Mouse (Mus musculus) cortical plate, adult 2 months (tissue): ENCODE measurements around the gene Palm. TPM values are rescaled to one million over a fixed set of nuclear protein-coding genes. Genes with fewer than 3 reads are reported as not detected.

Experiments
- H3K27ac ChIP-seq: fragments of 200-500 bp; 2 replicates; pipeline ENCODE4 v1.5.1; 2012; ENCODE audit warnings: low read length, control low read depth, inconsistent platforms; ENCODE audit not compliant: insufficient read depth
- H3K4me1 ChIP-seq: fragments of 200-500 bp; 2 replicates; pipeline ENCODE4 v1.6.1; 2011; ENCODE audit warnings: low read length; ENCODE audit not compliant: control insufficient read depth, insufficient read depth
- H3K4me3 ChIP-seq: fragments of 200-500 bp; 2 replicates; pipeline ENCODE4 v1.5.1; 2011; ENCODE audit warnings: mild to moderate bottlenecking, low read length, control low read depth; ENCODE audit not compliant: insufficient read depth
- CTCF ChIP-seq: fragments of 200-500 bp; IDR thresholded peaks from 2 replicates; pipeline ENCODE4 v1.5.1; 2011; ENCODE audit warnings: mild to moderate bottlenecking, control low read depth, low read length; ENCODE audit not compliant: insufficient read depth; ENCODE audit errors: extremely low read depth
- POLR2A ChIP-seq: fragments of 200-500 bp; IDR thresholded peaks from 2 replicates; pipeline ENCODE4 v1.6.1; 2011; ENCODE audit warnings: mild to moderate bottlenecking, low read length, control low read depth; ENCODE audit not compliant: insufficient read depth; ENCODE audit errors: extremely low read depth
- polyA plus RNA-seq: library from polyadenylated mRNA; depleted of rRNA; stranded (reverse); fragments of >200 nt; gene quantifications from 2 replicates; pipeline ENCODE4 v1.2.3, GENCODE M21; 2012

Gene Palm
- polyA plus RNA-seq, 1 experiment, result 294 TPM

GRCm38 (mm10) chr10:79853392-79853791 is 60.0 kb downstream of the Palm start:
- TF ChIP-seq CTCF, result no peak
- no peak for TF ChIP-seq POLR2A
- Histone ChIP-seq H3K4me1 (peaks cover 23% of the 10 kb centered on the region), H3K4me3 (peak overlapping the region; percentile 37), H3K27ac (peak overlapping the region; percentile 81)

GRCm38 (mm10) chr10:79853860-79854795 is 60.8 kb downstream of the Palm start, which contains the start of gene Ptbp1:
TSS of gene Ptbp1 (plus strand) at chr10:79854427.
- peak within 1 kb of the TSS; percentile 86 for H3K4me3 ChIP-seq
- H3K27ac ChIP-seq, result peak within 1 kb of the TSS; percentile 92
- peaks cover 23% of the 10 kb centered on the region for H3K4me1 ChIP-seq
- TF ChIP-seq CTCF (no peak), POLR2A (peak; percentile 98)

GRCm38 (mm10) chr10:79854801-79855541 is 61.6 kb downstream of the Palm start:
- TF ChIP-seq POLR2A (no peak), CTCF (no peak)
- Histone ChIP-seq H3K4me1 (peaks cover 23% of the 10 kb centered on the region), H3K27ac (peak overlapping the region; percentile 92), H3K4me3 (peak overlapping the region; percentile 86)

- peaks cover 23% of the 10 kb centered on the region for H3K4me1 ChIP-seq
- no peak for TF ChIP-seq POLR2A
- TF ChIP-seq CTCF, result no peak
- peak overlapping the region; percentile 47 for H3K27ac ChIP-seq
- H3K4me3 ChIP-seq, result peak overlapping the region; percentile 86
Measured at GRCm38 (mm10) chr10:79855558-79856184, 62.3 kb downstream of the Palm start.

GRCm38 (mm10) chr10:79856280-79856679 is 62.9 kb downstream of the Palm start:
- Histone ChIP-seq H3K4me3 (peak overlapping the region; percentile 86), H3K27ac (no peak overlapping the region), H3K4me1 (peaks cover 23% of the 10 kb centered on the region)
- no peak for TF ChIP-seq CTCF
- no peak for TF ChIP-seq POLR2A

GRCm38 (mm10) chr10:79856704-79857451 is 63.5 kb downstream of the Palm start:
- TF ChIP-seq POLR2A, result no peak
- no peak for TF ChIP-seq CTCF
- H3K27ac ChIP-seq, result no peak overlapping the region
- H3K4me1 ChIP-seq, result peaks cover 21% of the 10 kb centered on the region
- H3K4me3 ChIP-seq, result peak overlapping the region; percentile 86

GRCm38 (mm10) chr10:79857452-79857811 is 64.1 kb downstream of the Palm start:
- Histone ChIP-seq H3K27ac (no peak overlapping the region), H3K4me1 (peaks cover 21% of the 10 kb centered on the region)

GRCm38 (mm10) chr10:79857894-79858293 is 64.5 kb downstream of the Palm start:
- TF ChIP-seq POLR2A, result no peak
- no peak for TF ChIP-seq CTCF
- peaks cover 17% of the 10 kb centered on the region for H3K4me1 ChIP-seq
- no peak overlapping the region; the same call in 1 of the 2 replicates for H3K4me3 ChIP-seq
- H3K27ac ChIP-seq, result no peak overlapping the region

More at GRCm38 (mm10) chr10:79857452-79857811, 64.1 kb downstream of the Palm start:
- H3K4me3 ChIP-seq, result peak overlapping the region; percentile 86; the same call in 1 of the 2 replicates
- TF ChIP-seq CTCF (no peak), POLR2A (no peak)
